Mouse (Mus musculus) liver, adult 2 months (tissue): ENCODE measurements around the gene Nrxn3. TPM values are rescaled to one million over a fixed set of nuclear protein-coding genes. Genes with fewer than 3 reads are reported as not detected.

Source experiments
- DNase-seq: peaks from one replicate; pipeline ENCODE4 v3.0.0-alpha.2; 2011; ENCODE audit warnings: low read depth, low spot score; ENCODE audit errors: extremely low read depth
- H3K27ac ChIP-seq: fragments of 200-500 bp; replicated peaks from 2 replicates; pipeline ENCODE4 v1.5.1; 2012; ENCODE audit warnings: low read depth, mild to moderate bottlenecking, control low read depth, inconsistent platforms, low read length; ENCODE audit not compliant: insufficient read depth
- H3K27me3 ChIP-seq: fragments of 200-500 bp; 2 replicates; pipeline ENCODE4 v1.6.1; 2012; ENCODE audit warnings: mild to moderate bottlenecking, moderate library complexity, low read length, inconsistent platforms; ENCODE audit not compliant: control insufficient read depth, insufficient read depth
- H3K36me3 ChIP-seq: fragments of 200-500 bp; 2 replicates; pipeline ENCODE4 v1.6.1; 2012; ENCODE audit warnings: low read length, inconsistent platforms; ENCODE audit not compliant: control insufficient read depth, insufficient read depth
- H3K4me1 ChIP-seq: fragments of 200-500 bp; 2 replicates; pipeline ENCODE4 v1.6.1; 2011; ENCODE audit warnings: low read length; ENCODE audit not compliant: control insufficient read depth, insufficient read depth
- H3K4me3 ChIP-seq: fragments of 200-500 bp; 2 replicates; pipeline ENCODE4 v1.5.1; 2011; ENCODE audit warnings: low read depth, mild to moderate bottlenecking, control low read depth, low read length, moderate library complexity; ENCODE audit not compliant: insufficient read depth
- H3K79me2 ChIP-seq: fragments of 200-500 bp; 2 replicates; pipeline ENCODE4 v1.6.1; 2012; ENCODE audit warnings: inconsistent platforms, mild to moderate bottlenecking, low read length, moderate library complexity; ENCODE audit not compliant: control insufficient read depth, insufficient read depth
- H3K9ac ChIP-seq: fragments of 200-500 bp; 2 replicates; pipeline ENCODE4 v1.6.1; 2012; ENCODE audit warnings: low read depth, mild to moderate bottlenecking, control low read depth, inconsistent platforms, low read length
- CTCF ChIP-seq: fragments of 200-500 bp; IDR thresholded peaks from 2 replicates; pipeline ENCODE4 v1.5.1; 2011; ENCODE audit warnings: low read depth, low read length, control low read depth
- POLR2A ChIP-seq: fragments of 200-500 bp; IDR thresholded peaks from 2 replicates; pipeline ENCODE4 v1.6.1; 2011; ENCODE audit warnings: low read length, control low read depth; ENCODE audit not compliant: insufficient read depth; ENCODE audit errors: extremely low read depth
- WGBS: fragments of 180-500 bp; shearing (Covaris S2); methylation state at CpG from one replicate; pipeline ENCODE4 v1.1.7; 2018; 5-methylcytosine and 5-hydroxymethylcytosine counted together
- polyA plus RNA-seq: library from polyadenylated mRNA; depleted of rRNA; stranded (reverse); fragments of >200 nt; gene quantifications from 2 replicates; pipeline ENCODE4 v1.2.3, GENCODE M21; 2012
- total RNA-seq: library from RNA; depleted of rRNA; stranded (reverse); fragments of >200 nt; gene quantifications from 2 replicates; pipeline ENCODE4 v1.2.3, GENCODE M21; 2014

The Nrxn3 gene
- total and polyA plus RNA-seq, 2 experiments, result 0.18 to 0.31 TPM

DNA sequence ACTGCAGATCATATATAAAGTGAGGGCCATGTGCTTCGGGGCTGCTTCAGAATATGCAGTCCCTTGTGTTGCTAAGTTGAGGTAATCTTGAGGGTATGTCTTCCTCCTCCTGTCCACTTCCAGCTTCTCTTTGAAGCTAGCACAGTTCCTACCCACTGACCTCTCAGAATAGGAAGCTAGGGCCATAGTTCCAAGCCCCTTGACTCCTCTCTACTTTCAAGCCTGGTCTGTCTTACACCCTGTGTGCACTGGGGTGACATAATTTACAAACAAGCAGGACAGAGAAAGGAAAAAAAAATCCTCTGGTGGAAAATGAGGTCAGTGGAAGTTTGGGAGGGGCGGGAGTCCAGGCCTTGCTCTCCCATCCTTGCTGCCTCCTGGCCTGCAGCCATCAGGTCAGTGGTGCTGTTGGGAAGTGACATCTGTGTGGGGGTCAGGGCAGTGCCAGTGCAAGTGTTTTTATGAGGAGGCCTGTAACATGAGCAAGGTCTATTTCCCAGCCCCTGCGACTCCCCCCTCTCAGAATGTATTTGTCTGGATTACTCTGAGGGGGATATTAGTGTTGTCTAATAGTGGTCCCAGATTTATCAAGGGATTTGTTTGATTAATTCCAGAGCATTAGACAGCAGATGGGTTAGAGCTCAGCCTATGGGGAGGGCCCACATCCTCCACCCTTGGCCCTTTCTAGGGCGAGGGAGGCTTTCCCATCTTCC is 96.1 kb downstream of the Nrxn3 start:
- no peak for TF ChIP-seq CTCF
- no peak for TF ChIP-seq POLR2A
- WGBS, result 75% methylated on average over 4 of the region's 4 CpGs
- no peaks in the 10 kb centered on the region for H3K4me1 ChIP-seq
- no peak overlapping the region for H3K9ac ChIP-seq
- H3K36me3 ChIP-seq, result no peaks in the 10 kb centered on the region
- H3K27ac ChIP-seq, result no peak overlapping the region
- H3K27me3 ChIP-seq, result no peaks in the 10 kb centered on the region
- peak; percentile 29 for DNase-seq
- H3K79me2 ChIP-seq, result no peaks in the 10 kb centered on the region
- no peak overlapping the region for H3K4me3 ChIP-seq

DNA sequence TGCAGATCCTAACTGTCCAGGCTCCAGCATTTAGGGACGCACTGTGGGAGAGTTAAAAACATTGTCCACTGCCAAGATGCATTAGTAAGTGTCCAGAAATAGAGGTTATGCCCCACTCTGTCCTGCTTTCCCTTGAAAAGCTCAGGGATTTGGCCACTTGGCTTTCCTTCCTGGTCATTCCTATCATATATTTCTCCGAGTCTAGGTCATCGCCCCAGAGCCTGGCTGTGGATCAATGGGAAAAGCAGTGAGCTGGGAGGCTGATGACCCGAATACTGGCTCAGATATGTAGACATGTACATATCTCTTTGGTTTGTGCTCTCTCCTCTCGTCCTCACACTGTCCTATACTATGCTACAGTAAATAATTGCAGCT is 96.6 kb downstream of the Nrxn3 start:
- no peak for TF ChIP-seq CTCF
- TF ChIP-seq POLR2A, result no peak
- 55% methylated on average over 5 of the region's 5 CpGs for WGBS
- Histone ChIP-seq H3K27me3 (no peaks in the 10 kb centered on the region), H3K9ac (no peak overlapping the region), H3K4me3 (no peak overlapping the region), H3K36me3 (no peaks in the 10 kb centered on the region), H3K79me2 (no peaks in the 10 kb centered on the region), H3K4me1 (no peaks in the 10 kb centered on the region), H3K27ac (no peak overlapping the region)
- DNase-seq, result peak; percentile 52

GRCm38 (mm10) chr12:88820131-88820530 is 97.5 kb downstream of the Nrxn3 start:
- 34% methylated on average over 3 of the region's 3 CpGs for WGBS
- no peak overlapping the region for H3K9ac ChIP-seq
- DNase-seq, result no peak
- no peaks in the 10 kb centered on the region for H3K27me3 ChIP-seq
- no peak for TF ChIP-seq POLR2A
- no peak for TF ChIP-seq CTCF
- no peak overlapping the region for H3K27ac ChIP-seq
- H3K4me3 ChIP-seq, result no peak overlapping the region
- no peaks in the 10 kb centered on the region for H3K4me1 ChIP-seq
- no peaks in the 10 kb centered on the region for H3K79me2 ChIP-seq
- H3K36me3 ChIP-seq, result no peaks in the 10 kb centered on the region

DNA sequence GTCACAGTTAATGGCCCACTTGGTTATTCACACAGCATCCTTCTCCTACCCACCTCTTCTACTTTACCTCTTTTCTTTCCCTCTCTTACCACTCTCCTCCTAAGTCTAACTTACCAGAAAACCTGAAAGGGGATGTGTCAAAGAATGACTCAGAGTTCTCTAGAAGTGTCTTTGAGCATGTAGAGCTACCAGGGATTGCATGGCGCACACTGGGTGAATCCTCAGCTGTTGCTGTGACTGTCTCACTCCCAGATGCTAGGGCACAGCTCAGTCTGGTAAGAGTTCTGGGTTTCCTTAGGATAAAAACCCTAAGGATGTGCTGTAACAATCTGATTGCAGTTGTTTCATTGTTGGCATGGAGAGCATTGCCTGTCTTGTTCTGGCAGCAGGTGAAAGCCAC is 108.2 kb downstream of the Nrxn3 start:
- Histone ChIP-seq H3K36me3 (no peaks in the 10 kb centered on the region), H3K27ac (no peak overlapping the region), H3K27me3 (no peaks in the 10 kb centered on the region), H3K4me1 (no peaks in the 10 kb centered on the region), H3K79me2 (no peaks in the 10 kb centered on the region), H3K4me3 (no peak overlapping the region), H3K9ac (no peak overlapping the region)
- TF ChIP-seq CTCF (no peak), POLR2A (no peak)
- 92% methylated on average over 1 of the region's 1 CpGs for WGBS
- no peak for DNase-seq

GRCm38 (mm10) chr12:88835821-88836220 is 113.1 kb downstream of the Nrxn3 start:
- no peaks in the 10 kb centered on the region for H3K4me1 ChIP-seq
- TF ChIP-seq CTCF (no peak), POLR2A (no peak)
- WGBS, result 31% methylated on average over 2 of the region's 2 CpGs
- H3K27me3 ChIP-seq, result no peaks in the 10 kb centered on the region
- H3K9ac ChIP-seq, result no peak overlapping the region
- H3K79me2 ChIP-seq, result no peaks in the 10 kb centered on the region
- no peaks in the 10 kb centered on the region for H3K36me3 ChIP-seq
- no peak for DNase-seq
- no peak overlapping the region for H3K27ac ChIP-seq
- H3K4me3 ChIP-seq, result no peak overlapping the region

GRCm38 (mm10) chr12:88839724-88840123 is 117.0 kb downstream of the Nrxn3 start:
- Histone ChIP-seq H3K79me2 (no peaks in the 10 kb centered on the region), H3K4me1 (no peaks in the 10 kb centered on the region), H3K27me3 (no peaks in the 10 kb centered on the region), H3K36me3 (no peaks in the 10 kb centered on the region), H3K27ac (no peak overlapping the region), H3K9ac (no peak overlapping the region), H3K4me3 (no peak overlapping the region)
- no peak for DNase-seq
- TF ChIP-seq CTCF, result no peak
- no peak for TF ChIP-seq POLR2A
- WGBS, result 90% methylated on average over 7 of the region's 7 CpGs
